Mouse (Mus musculus): ENCODE results near the gene Krt25. TPM values are rescaled to one million over a fixed set of nuclear protein-coding genes. Genes with fewer than 3 reads are reported as not detected.

The Krt25 gene
- total RNA-seq (2021): not detected

DNA sequence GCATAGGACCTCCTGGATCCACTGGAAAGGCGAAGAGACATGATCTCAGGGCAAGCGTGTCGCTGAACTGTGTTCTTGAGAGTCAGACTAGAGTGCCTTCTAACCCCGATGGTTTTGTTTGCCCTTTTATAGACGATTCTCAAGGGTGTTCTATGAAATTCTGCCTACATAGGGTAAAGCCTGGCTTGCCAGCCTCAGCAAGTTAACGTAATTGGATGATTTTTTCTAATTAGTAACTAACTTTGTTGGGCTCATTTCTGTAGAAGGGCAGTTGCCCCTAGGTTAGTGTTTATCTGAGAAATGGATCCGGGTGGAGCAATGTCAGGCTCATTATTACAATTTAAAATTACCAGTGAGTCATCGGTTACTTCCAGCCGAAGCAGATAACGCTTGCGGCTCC is at the start of gene Krt25:
TSS of gene Krt25 (minus strand) at position 101 of the 400 bp plus-strand sequence.
- DNase-seq (ENCODE audit: low spot score in 2 of 2): no peak
- intact Hi-C loops (cut with DNase I): no loop called here

DNA sequence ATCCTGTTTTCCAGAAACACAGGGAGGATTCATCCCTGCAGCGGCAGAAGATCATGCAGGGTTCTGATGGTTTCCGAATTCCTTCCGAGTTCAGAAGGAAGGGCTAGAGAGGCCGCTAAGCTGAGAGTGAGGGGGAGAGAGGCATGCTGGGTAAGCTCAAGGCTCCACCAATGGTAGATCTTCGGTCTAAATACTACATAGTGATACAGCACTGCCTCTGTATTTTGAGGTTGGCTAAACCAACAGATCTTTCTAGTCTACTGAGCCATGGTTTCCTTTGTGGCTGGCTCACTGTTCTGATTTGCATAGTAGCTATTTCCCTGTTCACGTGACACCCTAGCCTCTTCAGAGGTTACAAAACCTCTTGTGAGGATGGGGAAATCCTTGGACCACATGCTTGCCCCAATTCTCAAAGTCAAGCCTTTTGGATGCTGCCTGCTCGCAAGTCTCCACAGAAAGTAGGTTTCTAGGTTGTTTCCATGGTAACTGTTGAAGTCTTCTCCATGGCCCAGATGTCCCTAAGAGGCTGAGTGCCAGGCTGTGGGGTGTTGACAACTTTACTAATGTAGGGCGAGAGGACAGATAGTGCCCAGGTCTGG is 47.2 kb upstream of the Krt25 start:
- DNase-seq (ENCODE audit: low spot score in 2 of 2): peak; percentile 48 to 88
- intact Hi-C loops (cut with DNase I): loop anchor here (10.0 kb wide), 1 partner anchor 185 kb away; no protein-coding TSS in a partner anchor

DNA sequence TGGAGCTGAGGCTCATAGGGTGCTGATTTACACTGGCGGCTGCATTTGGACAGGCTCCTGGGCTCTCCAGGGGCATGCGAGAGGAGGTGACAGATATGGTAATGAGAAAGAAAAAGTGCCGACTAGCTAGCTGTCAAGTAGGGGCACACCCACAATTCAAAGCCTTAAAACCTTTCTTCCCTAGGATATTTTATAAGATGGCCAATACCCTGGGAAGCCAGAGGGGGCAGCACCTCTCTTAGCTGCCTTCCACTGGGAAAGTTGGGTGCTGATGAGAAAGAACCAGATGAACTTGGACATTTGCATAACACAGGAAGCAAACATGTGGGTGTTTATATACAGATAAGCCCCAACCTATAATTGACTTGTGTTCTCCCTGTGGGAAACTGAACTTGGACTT is 46.5 kb upstream of the Krt25 start:
- intact Hi-C loops (cut with DNase I): loop anchor here (10.0 kb wide), 1 partner anchor 184 kb away; no protein-coding TSS in a partner anchor
- no peak for DNase-seq (ENCODE audit: low spot score in 2 of 2)

DNA sequence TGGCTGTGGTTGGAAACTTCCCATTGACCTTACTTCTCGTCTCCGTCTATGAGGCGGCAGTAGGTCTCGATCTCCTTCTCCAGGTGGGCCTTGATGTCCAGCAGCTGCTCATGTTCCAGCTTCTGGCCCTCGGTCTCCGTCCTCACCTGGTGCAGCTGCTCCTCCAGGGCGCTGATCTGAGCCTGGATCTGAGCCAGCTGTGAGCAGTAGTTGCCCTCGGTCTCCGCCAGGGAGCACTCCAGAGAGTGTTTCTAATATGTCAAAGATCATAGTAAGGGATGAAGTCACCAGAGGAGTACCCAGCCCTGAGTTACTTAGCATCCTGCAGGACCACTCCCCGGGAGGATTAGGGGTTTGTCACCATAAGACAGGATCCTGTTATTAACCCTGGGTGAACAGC is 44.0 kb upstream of the Krt25 start:
- intact Hi-C loops (cut with DNase I): loop anchor here (10.0 kb wide), 1 partner anchor 182 kb away; no protein-coding TSS in a partner anchor
- DNase-seq (ENCODE audit: low spot score in 2 of 2): no peak

DNA sequence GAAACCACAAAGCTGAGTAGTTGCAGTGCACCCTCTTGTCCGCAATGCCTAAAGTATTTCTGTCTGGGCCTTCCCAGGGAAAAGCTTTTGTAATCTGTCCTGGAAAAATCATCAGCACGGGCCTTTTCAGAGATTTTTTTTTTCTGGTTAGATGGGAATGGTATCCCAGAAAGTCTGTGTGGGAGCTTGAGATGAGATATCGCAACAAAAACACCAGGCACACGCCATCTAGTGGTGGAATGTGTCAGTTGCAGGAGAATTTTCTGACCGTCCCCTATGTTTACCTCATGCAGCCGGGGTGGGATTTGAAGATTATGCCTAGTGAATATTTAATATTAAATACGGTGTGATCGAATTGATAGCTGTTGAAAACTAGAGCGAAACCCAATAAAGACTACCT is 41.7 kb upstream of the Krt25 start:
- DNase-seq (ENCODE audit: low spot score in 2 of 2): peak; percentile 43 to 65
- intact Hi-C loops (cut with DNase I): loop anchor here (2.0 to 10.0 kb wide), 2 partner anchors 54 to 180 kb away; no protein-coding TSS in a partner anchor

DNA sequence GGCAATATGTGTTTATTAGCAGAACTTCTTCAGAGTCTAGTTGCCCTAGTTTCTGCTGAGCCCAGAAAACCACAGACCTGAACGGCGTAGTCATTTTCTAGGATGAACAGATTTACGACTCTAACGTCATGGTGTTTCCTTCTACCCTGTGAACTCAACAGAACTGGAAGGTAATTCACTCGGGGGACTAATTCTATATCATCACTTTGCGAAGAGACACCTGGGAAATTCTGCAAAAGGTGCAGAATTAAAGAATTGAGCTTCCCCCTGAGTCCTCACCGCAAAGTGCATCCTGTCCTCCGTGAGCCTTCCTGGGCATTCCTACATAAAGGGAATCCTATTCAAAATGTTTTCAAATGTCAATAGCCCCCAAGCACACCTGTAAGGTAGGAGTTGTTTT is 38.7 kb upstream of the Krt25 start:
- DNase-seq (ENCODE audit: low spot score in 2 of 2): no peak
- intact Hi-C loops (cut with DNase I): loop anchor here (10.0 kb wide), 1 partner anchor 177 kb away; no protein-coding TSS in a partner anchor

DNA sequence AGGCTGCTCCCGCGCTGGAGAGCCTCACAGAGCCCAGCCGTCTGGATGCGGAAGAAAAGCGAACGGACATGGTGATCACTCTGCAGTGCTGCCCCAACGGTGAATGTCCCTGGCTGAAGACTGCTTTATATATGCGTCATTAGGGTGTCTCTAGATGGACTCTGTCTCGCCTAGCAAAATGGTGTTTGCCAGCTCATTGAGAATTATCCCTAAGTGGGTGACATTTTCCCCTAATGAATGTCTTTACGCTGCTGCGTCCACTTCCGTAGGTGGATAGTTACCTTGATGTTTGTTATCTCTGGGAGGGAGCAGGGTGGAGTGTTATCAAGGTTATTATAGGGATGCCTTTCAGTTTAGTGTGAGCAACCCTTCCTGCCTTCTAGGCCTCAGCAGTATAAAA is 28.3 kb upstream of the Krt25 start, which contains the start of gene Krt27:
TSS of gene Krt27 (minus strand) at position 101 of the 400 bp plus-strand sequence.
- intact Hi-C loops (cut with DNase I): no loop called here
- no peak for DNase-seq (ENCODE audit: low spot score in 2 of 2)

DNA sequence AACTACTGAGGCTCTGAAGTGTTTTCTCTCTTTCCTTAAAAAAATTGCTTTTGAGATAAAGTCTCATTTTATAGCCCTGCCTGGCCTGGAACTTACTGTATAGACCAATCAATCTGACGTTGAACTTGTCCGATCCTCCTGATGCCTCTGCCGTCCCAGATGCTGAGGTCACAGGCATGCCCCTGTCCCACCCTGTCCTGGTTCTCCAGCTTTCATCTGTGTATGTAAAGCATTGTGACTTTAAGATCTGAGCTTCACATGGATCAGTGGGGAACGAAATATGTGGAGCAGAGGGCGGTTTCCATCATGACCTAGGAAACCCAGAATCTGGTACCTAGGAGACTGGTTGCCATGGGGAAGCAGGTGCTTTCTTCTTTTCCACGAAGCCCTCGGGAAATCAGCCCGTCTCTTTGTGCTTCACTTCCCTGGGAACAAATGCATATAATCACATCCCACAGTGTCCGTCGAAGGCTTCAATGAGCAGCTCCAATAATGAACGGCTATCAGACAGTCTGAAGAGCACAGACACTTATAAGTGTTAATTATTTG is 16.6 kb upstream of the Krt25 start:
- no peak for DNase-seq (ENCODE audit: low spot score in 2 of 2)
- intact Hi-C loops (cut with DNase I): no loop called here

DNA sequence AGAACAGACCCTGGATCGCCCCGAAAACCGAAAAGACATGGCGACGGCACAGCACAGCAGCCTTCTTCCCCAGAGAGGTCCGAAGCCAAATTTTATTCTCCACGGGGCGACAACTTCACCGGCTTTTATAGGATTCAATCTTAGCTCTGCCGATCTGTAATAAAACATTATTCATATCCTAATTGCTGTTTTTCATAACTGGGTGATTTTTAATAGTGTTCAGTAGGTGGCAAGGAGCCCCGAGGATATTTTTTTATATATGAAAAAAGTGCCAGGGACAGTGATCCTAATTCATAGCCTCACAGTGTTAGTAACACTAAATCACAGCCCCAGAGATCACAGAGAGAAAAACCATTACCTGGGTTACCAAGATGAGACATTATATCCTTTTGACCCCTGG is 15.1 kb upstream of the Krt25 start, which contains the start of gene Krt26:
TSS of gene Krt26 (minus strand) at position 101 of the 400 bp plus-strand sequence.
- no peak for DNase-seq (ENCODE audit: low spot score in 2 of 2)
- intact Hi-C loops (cut with DNase I): no loop called here

DNA sequence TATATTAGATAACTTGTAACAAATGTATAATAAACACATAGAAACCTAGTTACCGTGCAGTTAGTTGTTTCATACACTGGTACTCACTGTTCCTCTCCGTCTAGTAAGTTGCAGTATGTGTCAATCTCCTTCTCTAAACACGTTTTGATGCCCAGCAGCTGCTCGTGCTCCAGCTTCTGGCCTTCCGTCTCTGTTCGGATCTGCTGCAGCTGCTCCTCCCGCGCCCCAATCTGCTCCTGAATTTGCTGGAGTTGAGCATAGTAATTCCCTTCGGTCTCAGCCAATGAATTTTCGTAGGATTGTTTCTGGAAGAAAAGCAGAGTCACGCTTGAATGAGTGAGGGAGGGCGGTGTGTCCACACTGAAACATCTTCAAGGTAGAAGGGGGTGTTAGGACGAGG is 10.7 kb upstream of the Krt25 start:
- intact Hi-C loops (cut with DNase I): no loop called here
- DNase-seq (ENCODE audit: low spot score in 2 of 2): peak; percentile 24 to 74

DNA sequence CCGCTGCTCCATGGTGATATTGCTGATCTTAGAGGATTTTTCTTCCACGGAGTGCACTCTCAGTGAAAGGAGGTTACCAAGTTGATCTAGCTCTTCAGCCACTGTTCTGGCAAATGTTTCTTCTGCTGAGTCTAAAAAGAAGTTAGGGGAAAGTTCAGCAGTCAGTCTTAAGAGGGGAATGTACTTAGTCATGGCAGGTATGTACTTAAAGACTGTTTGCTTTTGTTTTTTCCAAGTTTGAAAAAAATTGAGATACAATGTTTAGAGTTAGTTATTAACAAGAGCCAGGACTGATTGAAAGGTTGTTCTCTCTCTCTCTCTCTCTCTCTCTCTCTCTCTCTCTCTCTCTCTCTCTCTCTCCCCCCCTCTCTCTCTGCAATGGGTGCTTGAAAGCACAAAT is 6.9 kb upstream of the Krt25 start:
- DNase-seq (ENCODE audit: low spot score in 2 of 2): no peak
- intact Hi-C loops (cut with DNase I): no loop called here

DNA sequence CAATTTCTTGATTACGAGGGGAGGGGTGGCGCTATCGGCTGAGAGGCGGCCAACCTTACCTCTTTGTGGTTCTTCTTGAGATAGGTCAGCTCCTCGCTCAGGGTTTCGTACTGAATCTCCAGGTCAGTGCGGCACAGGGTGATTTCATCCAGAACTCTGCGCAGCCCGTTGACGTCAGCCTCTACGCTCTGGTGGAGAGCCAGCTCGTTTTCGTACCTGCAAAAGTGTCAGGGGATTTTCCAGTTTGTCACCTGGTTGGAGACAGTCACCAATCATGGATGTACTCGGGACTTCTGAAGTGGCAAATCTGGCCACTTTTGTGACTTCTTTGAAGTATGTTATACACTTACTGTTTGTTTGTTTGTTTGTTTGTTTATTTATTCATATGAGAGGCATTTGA is 1.7 kb downstream of the Krt25 start:
- intact Hi-C loops (cut with DNase I): no loop called here

DNA sequence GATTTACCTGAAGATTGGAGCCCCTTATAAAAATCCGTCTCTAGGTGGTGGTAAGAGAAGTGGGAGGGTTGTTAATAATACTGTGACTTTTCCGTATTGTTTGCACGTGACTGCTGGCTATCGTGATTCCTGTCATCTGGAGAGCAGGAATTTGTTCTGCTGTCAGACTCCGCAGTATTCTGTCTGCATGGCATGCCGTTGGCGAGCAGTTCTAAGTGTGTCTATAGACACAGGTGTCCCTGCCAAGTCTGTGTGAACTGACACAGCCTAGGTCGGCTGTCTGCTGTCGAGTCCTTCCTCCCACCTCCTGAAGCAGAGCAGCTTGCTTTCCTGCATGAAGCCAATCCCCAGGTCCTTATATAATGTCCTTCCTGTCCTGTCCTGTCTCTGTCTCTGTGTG is 3.6 kb downstream of the Krt25 start:
- intact Hi-C loops (cut with DNase I): no loop called here
- no peak for DNase-seq (ENCODE audit: low spot score in 2 of 2)

More for the DNA sequence above, 1.7 kb downstream of the Krt25 start:
- DNase-seq (ENCODE audit: low spot score in 2 of 2): no peak

DNA sequence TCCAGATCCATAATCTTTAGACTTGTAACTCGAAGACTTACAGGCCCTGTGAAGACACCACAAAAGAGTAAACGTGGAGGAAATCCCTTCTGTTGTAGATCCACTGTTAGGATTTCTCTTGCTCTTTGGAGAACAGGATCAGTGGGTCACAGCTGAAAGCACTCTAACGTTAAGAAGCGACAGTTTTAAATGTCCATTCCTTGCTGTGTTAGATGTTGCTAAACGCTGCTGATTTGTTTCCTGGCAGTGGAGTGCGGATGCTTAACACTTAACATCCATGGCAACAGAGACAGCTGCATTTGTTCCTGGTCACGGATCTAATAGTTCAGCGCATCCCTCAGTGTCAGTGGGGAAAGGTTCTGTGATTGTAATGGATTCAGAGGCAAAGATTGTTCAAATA is 6.2 kb downstream of the Krt25 start:
- DNase-seq (ENCODE audit: low spot score in 2 of 2): no peak
- intact Hi-C loops (cut with DNase I): no loop called here

DNA sequence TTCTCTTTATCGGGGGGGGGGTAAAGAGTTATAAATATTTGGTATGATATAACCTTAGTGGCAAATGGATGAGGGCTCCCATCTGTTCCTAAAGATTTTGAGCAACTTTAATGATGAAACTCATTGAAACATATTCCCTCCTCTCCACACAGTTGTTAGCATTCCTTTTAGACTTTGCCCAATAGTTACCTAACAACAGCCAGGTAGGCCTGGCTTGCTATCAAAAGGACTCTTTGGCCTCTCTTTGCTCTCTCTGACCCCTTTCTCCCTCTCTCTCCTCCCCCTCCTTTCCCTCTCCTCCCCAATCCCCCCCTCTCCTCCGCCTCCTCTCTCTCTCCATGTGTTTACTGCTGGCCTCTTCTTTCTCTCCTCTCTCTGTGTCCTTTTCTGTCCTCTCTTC is 8.2 kb downstream of the Krt25 start:
- intact Hi-C loops (cut with DNase I): loop anchor here (5.0 kb wide), 1 partner anchor 33 kb away; no protein-coding TSS in a partner anchor
- no peak for DNase-seq (ENCODE audit: low spot score in 2 of 2)

DNA sequence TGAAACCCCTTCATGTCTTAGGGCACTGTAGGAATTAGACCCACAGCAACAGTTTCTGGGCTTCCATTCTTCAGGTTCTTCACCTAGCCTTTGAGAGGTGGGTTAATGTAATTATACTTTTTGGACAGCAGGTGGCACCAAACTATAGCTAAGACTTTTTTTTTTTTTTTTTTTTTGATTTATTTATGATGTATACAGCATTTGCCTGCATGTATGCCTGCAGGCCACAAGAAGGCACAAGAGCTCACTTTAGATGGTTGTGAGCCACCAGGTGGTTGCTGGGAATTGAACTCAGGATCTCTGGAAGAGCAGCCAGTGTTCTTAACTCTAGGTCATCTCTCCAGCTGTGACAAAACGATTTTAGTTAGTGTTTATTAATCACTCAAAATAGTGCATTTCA is 11.9 kb downstream of the Krt25 start:
- intact Hi-C loops (cut with DNase I): loop anchor here (2.0 to 5.0 kb wide), 3 partner anchors 36 to 988 kb away; no protein-coding TSS in a partner anchor
- DNase-seq (ENCODE audit: low spot score in 2 of 2): peak in 1 of 2 experiments; percentile 11

DNA sequence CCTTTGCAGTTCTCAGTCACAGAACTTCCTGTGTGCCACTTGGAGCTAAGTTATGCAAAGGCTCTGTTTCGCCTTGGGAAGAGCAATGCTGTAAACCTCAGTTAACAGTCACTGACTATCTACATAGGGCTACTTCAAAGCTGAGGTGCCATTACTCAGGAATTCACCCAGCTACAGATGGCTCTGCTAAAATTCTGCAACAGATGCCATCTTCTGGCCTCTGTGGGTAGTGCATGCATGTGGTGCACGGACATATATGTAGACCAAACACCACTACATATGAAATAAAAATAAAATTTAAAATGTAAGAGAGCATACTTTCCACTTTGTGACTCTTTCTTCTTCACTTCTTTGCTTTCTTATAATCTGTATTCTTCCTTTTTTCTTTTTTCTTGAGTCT is 15.2 kb downstream of the Krt25 start:
- DNase-seq (ENCODE audit: low spot score in 2 of 2): peak; percentile 52 to 71
- intact Hi-C loops (cut with DNase I): loop anchor here (2.0 kb wide), 1 partner anchor 119 kb away; no protein-coding TSS in a partner anchor

DNA sequence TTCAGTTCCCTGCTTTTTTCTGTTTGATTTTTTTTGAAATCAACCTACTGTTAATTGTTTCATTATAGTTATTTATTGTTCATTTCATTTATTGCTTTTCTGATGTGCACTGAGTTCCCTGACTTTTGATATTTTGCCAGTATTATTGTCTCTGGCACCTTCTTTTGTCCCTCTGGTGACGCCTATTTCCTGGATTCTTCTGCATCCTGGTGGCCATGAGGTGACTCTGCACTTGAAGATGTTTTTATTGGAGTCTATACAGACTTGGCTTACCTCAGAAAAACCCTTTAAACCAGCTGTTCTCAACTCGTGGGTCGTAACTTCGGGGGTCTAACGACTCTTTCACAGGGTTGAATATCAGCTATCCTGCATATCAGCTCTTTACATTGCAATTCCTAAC is 27.7 kb downstream of the Krt25 start:
- DNase-seq (ENCODE audit: low spot score in 2 of 2): no peak
- intact Hi-C loops (cut with DNase I): loop anchor here (10.0 kb wide), 1 partner anchor 310 kb away; the partner anchor contains the start of gene Gjd3

DNA sequence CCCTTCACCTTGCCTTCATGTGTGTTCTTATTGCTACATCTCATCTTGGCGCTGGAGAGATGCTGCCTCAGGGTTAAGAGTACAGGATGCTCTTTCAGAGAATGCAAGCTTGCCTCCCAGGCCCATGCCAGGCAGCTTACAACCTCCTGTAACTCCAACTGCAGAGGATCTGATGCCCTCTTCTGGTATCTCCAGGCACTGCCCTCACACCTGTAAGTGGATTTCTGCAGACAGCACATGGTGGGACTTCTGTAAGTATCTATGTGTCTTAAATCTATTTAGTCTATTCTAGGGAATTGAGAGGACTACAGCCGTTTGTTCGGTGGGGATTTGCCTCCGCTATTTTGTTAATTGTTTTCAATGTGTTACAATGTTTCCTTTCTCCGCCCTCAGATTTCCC is 29.9 kb downstream of the Krt25 start:
- intact Hi-C loops (cut with DNase I): loop anchor here (2.0 to 10.0 kb wide), 3 partner anchors 44 to 308 kb away; partner anchors contain the start of gene Gjd3
- DNase-seq (ENCODE audit: low spot score in 2 of 2): peak; percentile 30 to 57

DNA sequence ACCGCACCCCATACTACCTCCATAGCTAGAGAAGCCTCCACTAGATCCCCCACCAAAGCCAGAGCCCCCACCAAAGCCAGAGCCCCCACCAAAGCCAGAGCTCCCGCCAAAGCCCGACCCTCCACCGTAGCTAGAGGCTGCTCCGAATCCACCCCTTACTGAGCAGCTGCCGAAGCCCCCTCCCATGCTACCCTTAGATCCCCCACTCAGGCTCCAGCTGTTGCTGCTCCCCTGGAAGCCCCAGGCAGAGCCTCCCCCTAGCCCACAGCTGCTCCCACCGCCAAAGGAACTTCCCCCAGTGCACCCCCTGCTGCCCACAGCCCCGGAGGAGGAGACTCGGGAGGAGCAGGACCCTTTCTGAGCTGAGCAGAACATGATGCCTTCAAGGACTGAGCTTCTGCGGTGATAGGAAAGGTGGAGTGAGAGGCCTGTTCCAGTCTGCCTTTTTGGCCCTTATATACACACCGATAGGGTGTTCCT is 37.9 kb downstream of the Krt25 start, which contains the start of gene Krt24:
TSS of gene Krt24 (minus strand) at position 430 of the 480 bp plus-strand sequence.
- DNase-seq (ENCODE audit: low spot score in 2 of 2): no peak
- intact Hi-C loops (cut with DNase I): no loop called here

DNA sequence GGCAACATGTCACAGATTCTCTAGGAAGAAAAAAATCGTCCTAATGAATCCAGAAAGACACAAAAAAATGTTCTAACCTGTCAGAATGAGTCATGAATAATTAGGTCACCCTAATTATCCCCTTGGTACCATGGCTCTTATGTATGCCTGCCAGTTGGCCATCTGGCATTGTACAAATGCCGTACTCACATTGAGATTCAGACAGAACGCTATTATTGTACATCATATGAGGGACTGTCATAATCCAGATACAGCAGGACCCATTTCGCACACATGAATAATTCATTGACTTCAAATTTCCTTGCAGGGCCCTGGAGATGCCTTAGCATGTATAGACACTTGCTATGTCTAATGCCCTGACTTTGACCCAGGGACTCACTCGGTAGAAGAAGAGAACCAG is 38.7 kb downstream of the Krt25 start:
- intact Hi-C loops (cut with DNase I): no loop called here

More for the DNA sequence above, 38.7 kb downstream of the Krt25 start:
- no peak for DNase-seq (ENCODE audit: low spot score in 2 of 2)
